Mouse (Mus musculus): ENCODE results near the gene Olfml1.

DNA sequence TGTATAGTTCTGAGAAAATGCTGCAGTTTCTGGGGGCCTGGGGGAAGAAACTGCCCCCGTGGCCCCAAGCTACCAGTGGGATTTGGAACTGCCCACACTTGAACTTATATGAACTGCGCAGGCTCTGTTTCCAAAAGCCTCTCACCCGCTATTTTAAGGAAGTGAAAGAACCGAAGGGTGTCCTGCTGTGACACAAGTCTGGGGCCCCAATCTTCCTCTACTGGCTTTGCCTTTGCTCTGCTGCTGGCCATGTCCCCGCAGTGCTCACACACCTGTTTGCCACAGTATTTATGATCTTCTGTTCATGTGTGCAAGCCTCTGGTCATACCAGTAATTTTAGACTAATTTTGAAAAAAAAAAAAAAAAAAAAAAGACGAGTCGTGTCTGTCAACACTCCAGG lies 26.7 kb downstream of the Olfml1 start:
- TF ChIP-seq CTCF (IDR thresholded peaks at IDR 0.05; ENCODE audit: borderline replicate concordance, extremely low read depth, insufficient read depth, insufficient read length) (no peak), POLR2A (IDR thresholded peaks at IDR 0.05; ENCODE audit: borderline replicate concordance, extremely low read depth, insufficient read depth, insufficient read length, poor library complexity, severe bottlenecking) (no peak)
